Mouse (Mus musculus) embryonic stem cell, embryonic (primary cell): Measurements from ENCODE around the gene Add3.

Experiments
- CTCF ChIA-PET, 4 experiments: fragments of 300-600 bp in 2 of 4; fragments of 350-600 bp in 2 of 4; sonication (Branson Sonifier 250); formaldehyde crosslinking; loops; one replicate each; lab custom pipeline; 2022; ENCODE audit warnings: inconsistent platforms in 2 of 4; lab: Charles Lee
- POLR2A ChIA-PET, 4 experiments: fragments of 300-600 bp in 2 of 4; fragments of 350-600 bp in 2 of 4; sonication (Branson Sonifier 250); formaldehyde crosslinking; loops; one replicate each; lab custom pipeline; 2022; ENCODE audit warnings: antibody characterized with exemption in 4 of 4, inconsistent platforms in 1 of 4; lab: Charles Lee

Gene Add3

GRCm38 (mm10) chr19:53180168-53180803 lies 40.0 kb downstream of the Add3 start:
- CTCF ChIA-PET: interaction anchor here in 1 of 4 experiments (0.7 kb wide), 2 partner anchors 224 to 1717 kb away, joined by 3 to 6 read pairs; no protein-coding TSS in a partner anchor

GRCm38 (mm10) chr19:53181003-53181861 lies 41.0 kb downstream of the Add3 start:
- ChIA-PET POLR2A (interaction anchor here in 1 of 4 experiments (0.6 kb wide), 3 partner anchors 78 to 167 kb away, joined by 3 to 6 read pairs (median 3); no protein-coding TSS in a partner anchor), CTCF (no interaction called here)

More at GRCm38 (mm10) chr19:53180168-53180803, 40.0 kb downstream of the Add3 start:
- POLR2A ChIA-PET: interaction anchor here in 2 of 4 experiments (0.6 to 1.4 kb wide), 3 partner anchors 16 to 168 kb away, joined by 3 to 6 read pairs (median 4); no protein-coding TSS in a partner anchor

DNA sequence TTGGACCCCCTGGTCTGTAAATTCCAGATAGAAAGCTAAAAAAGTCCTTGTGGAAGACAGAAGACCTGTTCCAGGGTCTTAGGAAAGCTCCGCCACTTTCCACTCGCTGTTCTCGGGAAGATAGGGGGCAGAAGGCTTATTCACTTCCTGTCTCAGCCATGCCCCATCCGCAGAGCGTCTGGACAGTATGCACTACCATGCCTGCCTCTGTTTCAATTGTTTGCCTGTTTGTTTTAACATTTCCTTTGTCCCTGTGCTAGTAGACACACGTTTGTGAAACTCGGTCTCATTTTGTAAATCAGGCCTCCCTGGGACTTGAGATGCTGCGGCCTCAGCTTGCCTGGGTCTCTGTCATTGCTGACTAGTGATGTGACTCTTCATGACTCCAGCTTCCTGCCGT lies 43.4 kb downstream of the Add3 start:
- ChIA-PET POLR2A (interaction anchor here in 2 of 4 experiments (1.1 to 1.5 kb wide), 2 partner anchors 30 to 41 kb away, joined by 4 to 5 read pairs; no protein-coding TSS in a partner anchor), CTCF (interaction anchor here in 1 of 4 experiments (0.6 to 1.1 kb wide), 2 partner anchors 11 to 136 kb away, joined by 3 read pairs; no protein-coding TSS in a partner anchor)

GRCm38 (mm10) chr19:53184216-53184615 lies 44.0 kb downstream of the Add3 start:
- CTCF ChIA-PET: interaction anchor here in 2 of 4 experiments (0.7 to 1.1 kb wide), 3 partner anchors 11 to 236 kb away, joined by 3 to 6 read pairs (median 5); no protein-coding TSS in a partner anchor
- POLR2A ChIA-PET: interaction anchor here in 1 of 4 experiments (1.5 kb wide), 1 partner anchor 31 kb away, joined by 4 read pairs; no protein-coding TSS in a partner anchor

- ChIA-PET CTCF (interaction anchor here in 2 of 4 experiments (0.6 to 0.9 kb wide), 3 partner anchors 72 to 235 kb away, joined by 3 to 6 read pairs (median 5); no protein-coding TSS in a partner anchor), POLR2A (interaction anchor here in 2 of 4 experiments (0.9 to 1.4 kb wide), 4 partner anchors 11 to 43 kb away, joined by 3 to 7 read pairs (median 4); no protein-coding TSS in a partner anchor)
These were observed 44.7 kb downstream of the Add3 start for GRCm38 (mm10) chr19:53184911-53185310.

GRCm38 (mm10) chr19:53185486-53186134 lies 45.4 kb downstream of the Add3 start:
- ChIA-PET POLR2A (interaction anchor here in 3 of 4 experiments (0.6 to 1.4 kb wide), 6 partner anchors 10 to 128 kb away, joined by 3 to 7 read pairs (median 4); no protein-coding TSS in a partner anchor), CTCF (interaction anchor here in 1 of 4 experiments (0.6 to 0.9 kb wide), 2 partner anchors 71 to 234 kb away, joined by 3 to 5 read pairs; no protein-coding TSS in a partner anchor)

- ChIA-PET CTCF (no interaction called here), POLR2A (no interaction called here)
These were observed 46.2 kb downstream of the Add3 start for GRCm38 (mm10) chr19:53186456-53186855.

DNA sequence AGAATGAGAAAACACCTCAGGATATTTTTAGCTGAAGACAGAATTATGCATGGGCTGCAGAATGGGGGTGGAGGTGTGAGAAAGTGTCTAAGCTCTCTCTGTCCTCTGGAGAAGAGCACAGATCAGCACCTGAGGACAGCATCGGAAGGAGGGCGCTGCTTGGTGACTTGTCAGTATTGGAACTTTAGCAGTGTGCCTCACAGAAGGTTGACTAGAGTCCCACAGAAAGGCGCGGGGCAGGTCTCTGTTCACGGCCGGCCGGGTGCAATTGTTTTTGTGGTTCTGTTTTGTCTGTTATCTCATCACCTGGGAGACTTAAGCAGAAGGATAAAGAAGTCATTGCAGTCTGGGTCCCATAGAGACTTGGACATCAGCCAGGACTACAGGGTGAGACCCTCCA lies 47.3 kb downstream of the Add3 start:
- ChIA-PET POLR2A (interaction anchor here in 2 of 4 experiments (0.6 to 1.4 kb wide), 3 partner anchors 45 to 98 kb away, joined by 3 to 4 read pairs (median 3); no protein-coding TSS in a partner anchor), CTCF (no interaction called here)

- POLR2A ChIA-PET: interaction anchor here in 2 of 4 experiments (1.1 to 1.4 kb wide), 2 partner anchors 46 to 99 kb away, joined by 3 to 4 read pairs; no protein-coding TSS in a partner anchor
- CTCF ChIA-PET: no interaction called here
These were observed 47.9 kb downstream of the Add3 start for GRCm38 (mm10) chr19:53188186-53188585.

- CTCF ChIA-PET: no interaction called here
- POLR2A ChIA-PET: interaction anchor here in 2 of 4 experiments (0.7 to 1.0 kb wide), 3 partner anchors 11 to 95 kb away, joined by 3 to 7 read pairs (median 4); no protein-coding TSS in a partner anchor
These were observed 48.5 kb downstream of the Add3 start for GRCm38 (mm10) chr19:53188724-53189220.

- ChIA-PET CTCF (no interaction called here), POLR2A (interaction anchor here in 1 of 4 experiments (0.8 to 1.0 kb wide), 2 partner anchors 10 to 22 kb away, joined by 3 to 4 read pairs; no protein-coding TSS in a partner anchor)
These were observed 49.5 kb downstream of the Add3 start for GRCm38 (mm10) chr19:53189736-53190135.

GRCm38 (mm10) chr19:53190232-53190631 lies 50.0 kb downstream of the Add3 start:
- CTCF ChIA-PET: no interaction called here
- POLR2A ChIA-PET: no interaction called here

DNA sequence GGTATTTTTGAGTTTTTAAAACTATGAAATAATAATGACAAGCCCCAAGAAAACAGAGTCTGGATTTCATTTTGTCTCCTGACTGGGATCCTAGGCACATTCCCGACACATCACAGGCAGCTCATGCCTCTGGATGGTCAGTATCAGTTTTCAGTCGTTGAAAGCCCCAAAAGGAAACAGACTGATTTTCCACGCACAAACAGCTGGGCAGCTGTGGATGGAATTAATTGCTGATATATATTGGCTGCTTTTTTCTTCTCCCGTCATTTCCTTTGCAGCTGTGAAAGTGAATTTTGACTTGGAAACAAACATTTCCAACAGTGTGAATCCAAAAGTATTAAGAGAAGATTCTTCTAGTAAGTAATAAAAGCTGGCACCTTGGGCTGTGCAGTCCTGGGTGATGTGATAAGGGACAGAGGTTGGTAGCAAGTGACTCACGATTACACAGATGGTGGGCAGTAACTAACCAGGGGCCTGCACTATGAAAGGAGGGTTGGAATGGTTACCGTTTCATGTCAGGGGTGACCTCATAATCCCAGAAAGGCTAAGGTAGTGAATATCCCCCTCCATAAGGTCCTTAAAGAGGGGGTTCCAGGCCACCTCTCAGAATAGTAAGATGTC lies 51.7 kb downstream of the Add3 start:
- POLR2A ChIA-PET: no interaction called here
- CTCF ChIA-PET: no interaction called here

DNA sequence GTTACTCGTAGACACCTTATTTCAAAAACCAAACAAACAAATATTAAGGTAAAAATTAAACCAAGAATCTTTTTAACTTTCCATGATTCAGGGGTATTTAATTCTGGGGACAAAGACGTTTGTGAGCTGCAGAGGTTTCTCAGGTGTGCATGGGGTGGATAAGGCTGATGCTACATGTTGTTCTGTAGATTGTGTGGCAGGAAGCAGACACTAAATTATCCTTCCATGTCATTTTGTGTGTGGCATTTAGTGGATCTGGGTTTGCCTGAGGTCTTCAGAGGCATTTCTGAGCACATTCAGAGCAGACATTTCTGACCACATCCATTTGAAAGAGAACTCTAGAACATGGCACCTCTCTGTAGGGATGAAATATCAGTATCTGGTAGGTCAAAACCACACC lies 52.9 kb downstream of the Add3 start:
- ChIA-PET POLR2A (no interaction called here), CTCF (interaction anchor here in 1 of 4 experiments (0.5 kb wide), 1 partner anchor 38 kb away, joined by 3 read pairs; no protein-coding TSS in a partner anchor)

DNA sequence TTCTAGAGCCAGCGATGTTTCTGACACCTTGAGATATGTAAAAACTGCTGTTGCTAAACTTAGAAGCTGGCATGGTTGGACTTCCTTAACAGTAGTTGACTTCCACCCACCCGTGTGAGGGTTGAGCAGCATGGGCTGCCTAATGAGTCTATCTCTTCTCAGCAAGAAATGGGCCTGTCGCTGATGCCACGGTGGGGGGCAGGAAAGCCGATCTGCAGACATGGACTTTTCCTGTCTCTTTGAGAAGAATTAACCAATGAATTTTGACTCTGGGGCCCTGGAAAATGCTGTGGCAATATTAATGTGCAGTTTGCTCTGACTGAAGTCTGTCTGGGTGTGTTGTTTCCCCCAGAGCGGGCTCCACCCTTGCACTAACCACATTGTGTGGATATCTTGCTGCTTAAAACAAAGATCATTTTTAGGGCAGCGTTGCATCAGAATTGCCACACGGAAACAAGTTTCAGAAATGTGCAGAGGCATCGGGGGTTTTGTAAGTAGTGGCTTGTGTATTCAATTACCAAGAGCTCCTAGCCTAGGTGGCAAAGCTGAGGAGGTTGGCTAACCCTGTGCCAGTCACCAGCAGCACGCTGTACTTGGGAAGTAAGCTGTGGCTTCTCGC lies 53.8 kb downstream of the Add3 start:
- ChIA-PET CTCF (interaction anchor here in 2 of 4 experiments (0.9 to 1.4 kb wide), 2 partner anchors 10 to 927 kb away, joined by 3 read pairs; no protein-coding TSS in a partner anchor), POLR2A (interaction anchor here in 3 of 4 experiments (1.1 to 1.5 kb wide), 3 partner anchors 18 to 31 kb away, joined by 3 to 5 read pairs (median 4); no protein-coding TSS in a partner anchor)

DNA sequence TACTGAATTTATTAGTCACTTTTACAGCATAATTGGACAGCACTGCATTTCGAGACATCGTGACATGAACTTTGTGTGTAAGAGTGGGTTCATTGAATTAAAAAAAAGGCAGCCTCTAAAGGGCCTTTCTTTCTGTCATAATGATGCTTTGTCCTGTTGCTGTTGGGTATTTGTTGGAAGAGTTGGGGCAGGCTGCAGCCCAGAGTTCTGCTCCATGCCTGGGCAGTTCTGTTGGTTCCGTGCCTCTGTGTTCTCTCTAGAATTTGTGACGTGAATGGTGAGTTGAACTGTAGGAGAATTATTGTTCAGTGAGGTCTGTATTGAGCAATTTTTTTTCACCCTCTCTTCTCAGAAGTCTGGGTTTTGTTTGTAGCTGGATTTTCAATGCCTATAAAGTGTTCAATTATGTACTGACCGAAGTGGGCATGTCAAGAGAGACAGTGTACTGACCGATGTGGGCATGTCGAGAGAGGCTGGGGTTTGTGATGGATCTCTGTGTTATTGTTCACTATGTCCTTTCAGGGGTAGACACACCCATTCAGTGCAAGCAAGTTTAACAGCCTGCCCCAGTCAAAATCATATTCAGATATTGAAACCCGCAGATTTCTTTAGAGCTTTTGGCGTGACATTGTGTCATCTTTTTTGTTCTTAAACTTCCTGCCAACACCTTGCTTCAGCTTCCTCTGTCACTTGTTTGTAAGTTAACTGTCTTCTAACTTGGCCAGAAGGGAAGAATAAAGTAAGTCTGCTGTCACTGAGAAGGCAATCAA lies 54.7 kb downstream of the Add3 start:
- ChIA-PET CTCF (interaction anchor here in 2 of 4 experiments (0.6 to 1.4 kb wide), 2 partner anchors 11 to 131 kb away, joined by 3 to 6 read pairs; no protein-coding TSS in a partner anchor), POLR2A (interaction anchor here in 3 of 4 experiments (0.6 to 1.9 kb wide), 8 partner anchors 10 to 137 kb away, joined by 3 to 7 read pairs (median 4); no protein-coding TSS in a partner anchor)
